Mouse (Mus musculus): ENCODE measurements at regions not wholly inside any gene's neighbourhood (a gene's known extent, or its start where the extent isn't known, plus 50 kb on each side); places are given as distances from the start of the nearest gene placed in this dataset.
A peak's percentile ranks its signal among the peaks of the same experiment; 100 is the strongest.

GRCm38 (mm10) chr8:90502879-90503278, 154.7 kb upstream of the Tox3 start:
- no peak for DNase-seq (ENCODE audit: low spot score)

- DNase-seq (ENCODE audit: low spot score), result no peak
These were observed 151.2 kb upstream of the Tox3 start for GRCm38 (mm10) chr8:90499315-90499714.

- peak; percentile 7 for DNase-seq (ENCODE audit: low spot score)
These were observed 148.6 kb upstream of the Tox3 start for GRCm38 (mm10) chr8:90496658-90497163.

- no peak for DNase-seq (ENCODE audit: low spot score)
These were observed 147.8 kb upstream of the Tox3 start for GRCm38 (mm10) chr8:90495943-90496371.

GRCm38 (mm10) chr8:90492521-90493225, 144.5 kb upstream of the Tox3 start:
- DNase-seq (ENCODE audit: low spot score), result no peak

GRCm38 (mm10) chr8:90491691-90492090, 143.5 kb upstream of the Tox3 start:
- DNase-seq (ENCODE audit: low spot score), result no peak

GRCm38 (mm10) chr8:90490734-90491441, 142.7 kb upstream of the Tox3 start:
- DNase-seq (ENCODE audit: low spot score), result no peak

GRCm38 (mm10) chr8:90486556-90486955, 138.4 kb upstream of the Tox3 start:
- no peak for DNase-seq (ENCODE audit: low spot score)

GRCm38 (mm10) chr8:90478149-90478548, 130.0 kb upstream of the Tox3 start:
- no peak for DNase-seq (ENCODE audit: low spot score)

- DNase-seq (ENCODE audit: low spot score), result no peak
These were observed 125.9 kb upstream of the Tox3 start for GRCm38 (mm10) chr8:90474066-90474465.

GRCm38 (mm10) chr8:90470826-90471225, 122.7 kb upstream of the Tox3 start:
- DNase-seq (ENCODE audit: low spot score), result no peak

- no peak for DNase-seq (ENCODE audit: low spot score)
These were observed 115.6 kb upstream of the Tox3 start for GRCm38 (mm10) chr8:90463708-90464107.

GRCm38 (mm10) chr8:90455321-90455720, 107.2 kb upstream of the Tox3 start:
- no peak for DNase-seq (ENCODE audit: low spot score)

- no peak for DNase-seq (ENCODE audit: low spot score)
These were observed 106.0 kb upstream of the Tox3 start for GRCm38 (mm10) chr8:90454130-90454529.

GRCm38 (mm10) chr8:90441058-90441851, 93.1 kb upstream of the Tox3 start:
- DNase-seq (ENCODE audit: low spot score), result no peak

GRCm38 (mm10) chr8:90414021-90414420, 65.9 kb upstream of the Tox3 start:
- DNase-seq (ENCODE audit: low spot score), result no peak
